Mouse (Mus musculus): Measurements from ENCODE around the gene Gm45062.

- TF ChIP-seq CTCF (IDR thresholded peaks at IDR 0.05; ENCODE audit: insufficient read depth, low read depth, low read length) (no peak), POLR2A (IDR thresholded peaks at IDR 0.05; ENCODE audit: insufficient read depth, low read depth, low read length) (no peak)
Measured at GRCm38 (mm10) chr6:8628226-8628625, 369.0 kb downstream of the Gm45062 start.
